Mouse (Mus musculus): ENCODE data around the gene Gm4724. TPM values are rescaled to one million over a fixed set of nuclear protein-coding genes. Genes with fewer than 3 reads are reported as not detected.
"Not testable (repeated sequence)": the region's sequence is repeated elsewhere in the genome, so short reads cannot be mapped to it uniquely, and the experiment has no call there.

Gene Gm4724
- 8.5 and 16.3 TPM in 2 replicates for polyA plus RNA-seq (2014; fragmentation: Nextera tagmentation; extraction: Ambion mirVana)

GRCm38 (mm10) chr2:175435707-175436106 is at the start of gene Gm4724:
Gm4724 (minus strand) TSS chr2:175435807.
- not testable (repeated sequence) for H3K9ac ChIP-seq (ENCODE audit: low read depth, low read length); ATAC-seq (replicated peaks; ENCODE audit: insufficient number of reproducible peaks, low FRiP score, low TSS enrichment); H3K27me3 ChIP-seq (ENCODE audit: control insufficient read depth, insufficient read depth, low read length); H3K9me3 ChIP-seq (replicated peaks; ENCODE audit: control insufficient read depth, low read length); H3K27ac ChIP-seq (ENCODE audit: low read depth, low read length); H3K4me1 ChIP-seq (ENCODE audit: control insufficient read depth, insufficient read depth, low read length); H3K4me2 ChIP-seq; H3K36me3 ChIP-seq (ENCODE audit: control insufficient read depth, insufficient read depth, low read length); H3K4me3 ChIP-seq (ENCODE audit: low read depth, low read length)
- no CpG with 5 or more reads among the region's 4 CpGs for WGBS (ENCODE audit: insufficient replicate concordance)

GRCm38 (mm10) chr2:175469685-175470084 is 34.1 kb upstream of the Gm4724 start, which contains the start of gene Zfp965:
Zfp965 (plus strand) TSS chr2:175469985.
- not testable (repeated sequence) for H3K4me1 ChIP-seq (ENCODE audit: control insufficient read depth, insufficient read depth, low read length); ATAC-seq (replicated peaks; ENCODE audit: insufficient number of reproducible peaks, low FRiP score, low TSS enrichment); H3K9ac ChIP-seq (ENCODE audit: low read depth, low read length); H3K9me3 ChIP-seq (replicated peaks; ENCODE audit: control insufficient read depth, low read length); H3K27ac ChIP-seq (ENCODE audit: low read depth, low read length); H3K27me3 ChIP-seq (ENCODE audit: control insufficient read depth, insufficient read depth, low read length); H3K4me2 ChIP-seq; H3K4me3 ChIP-seq (ENCODE audit: low read depth, low read length); H3K36me3 ChIP-seq (ENCODE audit: control insufficient read depth, insufficient read depth, low read length)
- no CpG with 5 or more reads among the region's 6 CpGs for WGBS (ENCODE audit: insufficient replicate concordance)

Other genes with a start within 250 kb of the Gm4724 start
- gene Gm14391, start 228.9 kb downstream of the Gm4724 start, polyA plus RNA-seq (2014; fragmentation: Nextera tagmentation; extraction: Ambion mirVana): 4.1 and 4.9 TPM in 2 replicates
- 0.79 and 2.4 TPM in 2 replicates for gene Gm14440, start 160.7 kb downstream of the Gm4724 start, polyA plus RNA-seq (2014; fragmentation: Nextera tagmentation; extraction: Ambion mirVana)
- 13.3 and 14.1 TPM in 2 replicates for gene Gm4631, start 97.6 kb downstream of the Gm4724 start, polyA plus RNA-seq (2014; fragmentation: Nextera tagmentation; extraction: Ambion mirVana)
- 5.9 and 8.3 TPM in 2 replicates for gene Zfp968, start 63.4 kb downstream of the Gm4724 start, polyA plus RNA-seq (2014; fragmentation: Nextera tagmentation; extraction: Ambion mirVana)
- 7.2 and 8.4 TPM in 2 replicates for gene Zfp965, start 34.2 kb upstream of the Gm4724 start, polyA plus RNA-seq (2014; fragmentation: Nextera tagmentation; extraction: Ambion mirVana)
- not detected in 2 replicates for gene Gm11007, start 208.2 kb upstream of the Gm4724 start, polyA plus RNA-seq (2014; fragmentation: Nextera tagmentation; extraction: Ambion mirVana)

All from heart, embryonic 11.5 days (tissue).